Mouse (Mus musculus) layer of hippocampus, adult 9-10 months (tissue): ENCODE data around the gene Mthfd1.

ENCODE experiments used
- DNase-seq: peaks from one replicate; pipeline ENCODE4 v3.0.0; 2022; ENCODE audit warnings: low spot score

The Mthfd1 gene

DNA sequence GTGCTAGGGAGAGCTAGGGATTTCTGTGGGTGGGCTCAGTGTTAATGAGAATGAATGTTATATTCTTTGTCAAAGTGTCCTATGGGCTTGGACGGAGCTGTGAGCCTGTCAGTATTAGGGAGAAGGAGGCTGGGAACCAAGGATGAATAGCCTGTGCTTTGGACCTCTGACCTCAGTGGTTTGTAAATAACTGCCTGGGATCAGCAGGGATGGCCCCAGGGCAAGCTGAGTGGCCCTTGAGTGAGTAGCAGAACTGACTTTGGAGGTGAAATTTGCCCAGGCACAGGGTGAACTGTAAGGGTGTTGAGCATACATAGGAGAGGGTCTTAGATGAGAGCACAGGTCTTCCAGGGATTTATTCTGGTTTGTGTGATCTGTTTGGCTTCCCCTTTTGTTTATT is 8.8 kb downstream of the Mthfd1 start:
- DNase-seq: no peak

DNA sequence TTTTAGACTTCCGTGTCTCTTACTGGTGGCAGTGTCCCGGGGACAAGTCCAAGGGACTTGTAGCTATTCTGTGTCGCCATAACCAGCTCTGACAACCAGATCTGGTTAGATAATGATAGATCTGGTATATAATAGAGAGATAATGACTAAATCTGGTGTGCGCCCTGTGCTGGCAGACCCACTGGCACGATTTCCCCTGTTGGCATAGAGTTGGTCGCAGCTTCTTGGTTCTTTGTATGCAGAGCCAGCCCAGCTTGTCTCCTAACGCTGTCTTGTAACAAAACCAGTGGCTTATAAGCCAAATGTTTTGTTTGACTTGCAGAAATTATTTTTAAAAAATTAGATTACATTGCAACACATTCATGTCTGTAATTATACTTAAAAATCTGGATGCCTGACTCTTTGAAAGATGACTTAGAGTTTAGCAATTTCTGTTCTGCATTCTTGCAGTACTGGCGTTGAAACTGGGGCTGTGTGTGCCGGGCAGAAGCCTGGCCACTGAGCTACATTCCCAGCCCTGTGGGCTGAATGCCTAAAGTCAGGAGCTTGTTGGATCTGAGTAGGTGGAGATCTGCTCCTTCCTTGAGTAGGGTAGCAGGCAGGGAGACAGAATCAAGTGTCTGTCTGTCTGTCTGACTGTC is 9.3 kb downstream of the Mthfd1 start:
- peak; percentile 63 for DNase-seq

DNA sequence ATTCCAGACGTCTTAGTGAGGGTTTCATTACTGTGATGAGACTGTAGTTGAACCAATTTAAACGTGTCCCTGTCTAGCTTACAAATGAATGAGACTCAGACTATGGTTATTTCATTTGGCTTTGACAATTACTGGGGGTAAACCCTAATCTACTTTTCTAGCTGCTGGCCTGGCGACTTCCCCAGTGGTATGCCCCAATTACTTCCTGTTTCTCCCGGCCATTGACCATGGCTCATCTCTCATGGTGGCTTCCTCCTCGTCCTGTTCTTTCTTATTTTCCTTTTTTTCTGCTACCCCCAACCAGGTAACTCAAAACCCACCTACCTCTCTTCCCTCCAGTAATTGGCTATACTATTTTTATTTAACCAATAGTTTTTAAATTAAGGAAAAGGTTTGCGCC is 9.9 kb downstream of the Mthfd1 start:
- DNase-seq: no peak

GRCm38 (mm10) chr12:76266875-76267274 is 11.8 kb downstream of the Mthfd1 start:
- DNase-seq: no peak

DNA sequence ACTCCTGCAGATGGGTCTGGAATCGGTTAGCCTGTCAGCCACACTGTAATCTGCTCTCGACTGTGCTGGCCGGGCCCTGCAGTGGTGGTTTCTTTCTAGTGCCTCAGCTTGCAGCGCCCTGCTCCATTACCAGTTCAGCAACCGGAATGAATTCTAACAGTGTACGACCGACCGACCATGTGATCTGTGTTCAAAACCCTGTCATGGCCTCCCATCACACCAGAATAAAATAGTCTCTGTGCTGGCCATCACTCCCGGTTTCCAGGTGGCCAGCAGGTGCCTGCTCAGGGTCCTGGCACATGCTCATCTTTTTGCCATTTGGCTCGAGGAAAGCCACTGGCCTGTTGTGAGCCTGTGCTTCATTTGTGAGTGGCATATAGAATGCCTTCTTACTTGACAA is 13.6 kb downstream of the Mthfd1 start:
- DNase-seq: no peak

- no peak for DNase-seq
Observed at GRCm38 (mm10) chr12:76269196-76269595, 14.1 kb downstream of the Mthfd1 start.

DNA sequence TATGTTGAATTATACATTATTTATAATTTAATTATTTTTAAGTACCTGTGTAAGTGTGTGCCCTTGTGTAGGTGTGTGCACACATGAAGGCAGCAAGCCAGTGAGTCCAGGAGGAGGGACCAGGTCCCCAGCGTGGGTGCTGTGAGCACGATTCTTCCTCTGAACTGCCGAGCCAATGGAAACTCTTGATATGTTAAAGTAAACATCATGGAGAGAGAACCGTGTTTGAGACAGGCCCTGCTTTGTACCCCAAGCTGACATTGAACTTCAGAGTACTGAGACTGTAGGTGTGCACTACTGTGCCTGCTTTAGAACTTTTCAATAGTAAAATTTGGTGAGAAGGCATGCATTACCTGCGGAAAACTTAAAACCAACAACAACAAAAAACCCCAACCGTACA is 16.4 kb downstream of the Mthfd1 start:
- DNase-seq: no peak

DNA sequence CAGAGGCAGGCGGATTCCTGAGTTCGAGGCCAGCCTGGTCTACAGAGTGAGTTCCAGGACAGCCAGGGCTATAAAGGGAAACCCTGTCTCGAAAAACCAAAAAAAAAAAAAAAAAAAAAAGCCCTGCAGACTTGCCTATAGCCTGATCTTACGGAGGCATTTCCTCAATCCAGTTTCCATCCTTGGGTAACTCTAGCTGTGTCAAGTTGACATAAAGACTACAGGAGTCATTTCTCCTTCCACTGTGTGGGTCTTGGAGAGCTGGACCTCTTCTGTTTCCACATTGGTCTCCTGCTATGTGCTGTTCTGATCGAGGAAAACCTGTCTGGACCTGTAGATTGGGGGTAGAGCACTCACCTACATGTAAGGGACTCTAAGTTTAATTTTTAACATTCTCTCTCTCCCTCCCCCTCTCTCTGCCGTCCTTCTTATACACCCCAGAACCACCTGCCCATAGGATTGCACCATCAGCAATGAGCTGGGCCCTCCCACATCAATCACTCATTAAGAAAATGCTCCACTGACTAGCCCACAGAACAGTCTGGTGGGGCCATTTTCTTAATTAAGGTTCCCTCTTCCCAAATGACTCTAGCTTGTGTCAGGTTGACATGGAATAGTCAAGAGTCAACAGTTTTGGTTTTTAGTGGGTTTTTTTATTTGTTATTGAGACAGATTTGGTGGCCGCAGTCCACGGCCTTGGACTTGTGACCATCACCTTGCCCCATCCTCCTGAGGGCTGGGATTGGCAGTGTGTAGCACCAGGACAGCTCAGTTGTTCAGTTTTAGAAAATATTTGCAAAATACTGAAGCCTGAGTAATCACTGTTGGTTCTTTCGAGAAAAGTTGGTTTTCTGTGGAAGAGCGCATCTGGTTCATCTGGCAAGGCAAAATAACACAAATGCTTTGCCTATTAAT is 17.8 kb downstream of the Mthfd1 start:
- DNase-seq: no peak

GRCm38 (mm10) chr12:76278209-76278608 is 23.1 kb downstream of the Mthfd1 start:
- DNase-seq: no peak

- no peak for DNase-seq
Observed at GRCm38 (mm10) chr12:76280556-76280955, 25.5 kb downstream of the Mthfd1 start.

- no peak for DNase-seq
Observed at GRCm38 (mm10) chr12:76281111-76281660, 26.1 kb downstream of the Mthfd1 start.

GRCm38 (mm10) chr12:76282132-76282531 is 27.0 kb downstream of the Mthfd1 start:
- no peak for DNase-seq

- DNase-seq: no peak
Observed at GRCm38 (mm10) chr12:76282532-76283173, 27.6 kb downstream of the Mthfd1 start.

DNA sequence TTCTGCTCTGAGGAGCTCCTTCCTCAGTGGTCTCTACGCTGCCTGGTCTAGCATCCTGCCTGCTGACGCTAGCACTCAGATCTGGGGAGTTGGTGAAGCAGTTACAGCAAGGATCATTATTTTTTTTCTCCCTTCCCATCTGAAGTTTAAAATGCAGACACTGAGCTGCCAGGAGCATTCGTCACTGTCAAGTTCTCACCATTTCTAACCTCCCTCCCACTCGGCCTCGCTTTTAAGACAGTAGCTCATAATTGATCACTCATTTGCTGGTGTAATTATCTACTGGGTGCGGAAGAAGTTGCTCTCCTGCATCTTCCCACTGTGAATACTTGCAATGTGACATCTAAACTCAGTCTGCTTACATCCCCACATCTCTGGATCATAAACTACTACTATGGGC is 30.3 kb downstream of the Mthfd1 start:
- no peak for DNase-seq

DNA sequence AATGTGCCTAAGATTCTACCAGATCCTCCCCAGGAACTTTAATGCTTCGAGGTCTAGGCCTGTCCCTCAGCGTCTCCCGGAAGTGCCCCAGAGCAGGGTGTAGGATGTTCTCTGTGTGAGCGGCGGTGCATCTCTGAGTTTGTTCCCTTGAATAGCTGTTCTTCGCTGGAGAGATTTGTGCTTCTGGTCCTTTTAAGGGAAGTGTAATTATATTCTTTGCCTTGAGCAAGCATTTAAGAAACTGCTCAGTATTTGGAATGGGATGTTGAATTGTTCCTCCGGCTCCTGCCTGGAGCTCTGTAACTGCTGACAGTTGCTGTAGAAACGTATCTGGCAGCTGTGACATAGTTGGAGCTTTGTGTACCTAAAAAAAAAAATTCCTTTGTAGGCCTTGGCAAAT is 32.9 kb downstream of the Mthfd1 start:
- no peak for DNase-seq

DNA sequence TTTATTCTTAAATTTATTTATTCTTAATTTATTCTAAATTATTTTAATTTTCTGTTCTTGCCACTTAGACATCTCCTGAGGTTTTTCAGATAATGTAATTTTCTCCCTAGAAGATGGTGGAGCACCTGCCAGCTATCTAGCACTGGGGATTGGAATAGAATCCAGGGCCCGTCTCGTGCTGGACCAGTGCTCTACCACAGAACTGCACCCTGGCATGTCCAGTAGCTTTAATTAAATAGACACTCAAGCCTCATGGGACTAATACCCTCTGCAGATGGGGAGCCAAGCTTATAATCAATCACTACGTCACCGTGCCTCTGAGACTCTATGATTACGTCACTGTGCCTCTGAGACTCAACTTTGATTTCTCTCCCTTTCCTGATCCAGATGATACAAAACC is 33.4 kb downstream of the Mthfd1 start:
- no peak for DNase-seq

DNA sequence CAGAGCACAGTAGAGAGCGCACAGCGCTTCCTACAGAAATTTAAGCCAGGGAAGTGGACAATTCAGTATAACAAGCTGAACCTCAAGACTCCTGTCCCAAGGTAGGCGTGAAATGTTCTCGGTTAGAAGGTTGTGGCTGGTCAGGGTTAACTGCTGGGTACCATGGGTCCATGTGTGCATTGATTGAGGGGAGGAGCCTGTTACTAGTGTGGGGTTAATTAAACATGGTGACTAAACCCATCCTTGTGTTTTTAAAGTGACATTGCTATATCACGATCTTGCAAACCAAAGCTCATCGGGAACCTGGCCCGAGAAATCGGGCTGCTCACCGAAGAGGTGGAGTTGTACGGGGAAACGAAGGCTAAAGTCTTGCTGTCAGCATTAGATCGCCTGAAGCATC is 34.3 kb downstream of the Mthfd1 start:
- DNase-seq: no peak

GRCm38 (mm10) chr12:76290271-76290670 is 35.2 kb downstream of the Mthfd1 start:
- no peak for DNase-seq

- DNase-seq: no peak
Observed at GRCm38 (mm10) chr12:76293192-76293591, 38.1 kb downstream of the Mthfd1 start.

DNA sequence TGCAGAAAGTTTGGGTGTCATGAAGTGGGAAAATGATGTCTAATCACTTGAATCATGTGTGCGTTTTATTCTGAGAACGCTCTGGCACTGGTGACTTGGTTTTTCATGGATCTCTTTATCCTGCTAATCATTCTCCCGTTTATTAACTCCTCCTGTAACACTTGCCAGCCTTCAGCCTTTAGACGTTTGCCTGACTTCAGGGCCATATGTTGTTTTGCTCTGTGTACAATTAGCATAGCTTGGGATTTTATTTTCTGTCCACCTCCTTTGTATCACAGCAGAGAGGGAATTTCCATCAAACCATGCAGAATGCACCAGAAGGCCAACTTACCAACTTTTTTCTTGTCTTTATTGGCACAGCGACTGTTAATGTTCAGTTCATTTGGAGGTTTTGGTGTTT is 42.7 kb downstream of the Mthfd1 start:
- no peak for DNase-seq

DNA sequence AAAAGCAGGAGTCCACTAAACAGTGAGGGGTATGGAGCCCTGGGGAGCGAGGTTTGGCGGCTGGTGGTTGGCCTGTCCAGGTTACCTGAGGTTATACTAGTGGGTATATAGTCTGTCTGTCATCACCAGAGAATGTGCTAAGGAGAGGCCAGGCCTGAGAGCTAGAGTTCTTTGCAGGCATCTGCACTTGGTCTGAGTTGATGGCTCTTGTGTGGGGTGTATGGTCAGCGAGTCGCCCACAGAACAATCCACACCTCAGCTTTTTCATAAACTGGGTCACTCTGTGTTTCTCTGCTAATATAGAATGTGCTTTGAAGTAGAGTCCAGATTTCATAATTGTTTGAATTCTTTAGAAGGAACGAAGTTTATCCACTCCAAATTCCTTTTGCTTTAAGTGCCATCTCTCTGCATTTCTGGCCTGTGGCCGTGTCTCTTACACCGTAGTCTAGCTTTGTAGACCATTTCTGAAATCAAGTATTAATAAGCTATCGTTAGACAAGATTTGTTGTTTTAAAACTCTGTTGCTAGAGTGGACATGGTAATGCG is 44.3 kb downstream of the Mthfd1 start:
- DNase-seq: no peak

GRCm38 (mm10) chr12:76300367-76300766 is 45.3 kb downstream of the Mthfd1 start:
- no peak for DNase-seq
